Mouse (Mus musculus): Measurements from ENCODE around the gene Nr2c1.

The Nr2c1 gene

DNA sequence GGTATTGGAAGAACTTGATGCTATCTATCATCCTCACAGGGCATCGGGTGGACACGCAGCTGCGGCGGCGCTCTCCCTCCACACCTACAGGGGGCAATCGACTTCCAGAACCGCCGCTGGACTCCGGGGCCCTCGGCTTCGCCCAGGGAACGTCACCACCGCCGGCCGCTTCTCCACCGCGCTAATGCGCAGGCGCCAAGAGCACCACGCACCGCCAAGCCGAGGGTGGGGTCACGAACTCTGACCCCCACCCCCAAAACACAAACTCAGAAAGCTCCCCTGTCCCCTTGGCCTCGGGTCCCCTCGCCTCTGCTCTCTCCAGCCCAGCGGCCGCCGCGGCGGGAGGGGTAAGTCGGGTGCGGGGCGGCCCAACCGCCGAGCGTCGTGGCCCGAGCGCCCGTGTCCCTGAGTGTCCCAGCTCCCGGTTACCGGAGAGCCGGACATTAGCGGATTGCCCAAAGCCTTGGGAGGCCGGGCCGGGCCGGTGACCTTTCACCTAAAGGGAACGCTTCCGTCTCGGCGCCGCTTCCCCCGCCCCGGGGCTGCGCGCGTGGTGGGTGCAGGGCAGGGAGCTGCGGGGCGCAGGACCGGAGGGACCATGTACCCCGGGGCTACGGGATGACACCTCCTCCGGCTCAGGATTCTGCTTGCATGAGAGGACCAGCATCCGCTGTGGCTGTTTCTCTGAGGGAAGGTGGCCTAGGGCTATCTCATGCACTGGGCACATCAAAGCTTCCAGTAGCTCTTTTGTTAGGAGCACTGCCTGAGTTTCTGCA is at the start of gene Nr2c1:
Gene Nr2c1 (plus strand): TSS at position 268 of the 776 bp plus-strand sequence.
- DNase-seq = peak; percentile 94

DNA sequence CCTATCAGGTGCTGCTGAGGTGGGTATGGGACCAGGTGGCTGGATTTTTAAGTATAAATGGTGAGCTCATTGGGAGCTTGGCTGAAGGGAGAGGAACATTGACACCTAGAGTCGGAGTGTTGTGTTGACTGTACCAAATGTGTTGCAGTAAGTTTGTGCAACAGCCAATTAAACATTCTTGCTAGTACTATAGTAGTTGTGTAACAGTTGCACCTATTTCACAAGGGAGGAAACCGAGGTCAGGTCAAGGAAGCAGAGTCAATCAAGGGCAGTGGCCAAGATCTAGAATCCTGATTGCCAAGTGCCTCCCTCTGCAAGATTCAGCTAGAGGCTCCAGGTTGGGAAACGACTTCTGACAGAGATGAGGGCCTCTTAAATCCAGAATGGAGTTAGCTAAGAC is 49.7 kb upstream of the Nr2c1 start:
- no peak for DNase-seq

DNA sequence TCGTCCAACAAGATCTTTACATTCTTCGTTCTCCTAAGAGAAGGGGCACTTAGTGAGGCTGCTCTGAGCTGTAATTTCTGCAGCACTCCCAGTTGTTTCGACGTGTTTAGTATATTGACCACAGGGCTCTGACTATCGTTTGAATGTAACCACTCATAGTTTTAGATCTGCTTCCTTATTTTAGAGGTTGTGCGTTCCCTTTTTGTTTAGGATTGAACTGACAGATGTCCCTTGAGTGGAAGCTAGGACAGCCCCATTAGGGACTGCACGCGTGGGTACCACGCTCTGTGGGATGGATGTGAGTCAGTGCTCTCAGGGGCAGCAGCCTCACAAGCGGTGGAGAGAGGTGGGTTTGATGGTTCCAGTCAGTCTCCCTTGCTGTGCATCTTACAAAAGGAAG is 42.3 kb upstream of the Nr2c1 start:
- DNase-seq = no peak

DNA sequence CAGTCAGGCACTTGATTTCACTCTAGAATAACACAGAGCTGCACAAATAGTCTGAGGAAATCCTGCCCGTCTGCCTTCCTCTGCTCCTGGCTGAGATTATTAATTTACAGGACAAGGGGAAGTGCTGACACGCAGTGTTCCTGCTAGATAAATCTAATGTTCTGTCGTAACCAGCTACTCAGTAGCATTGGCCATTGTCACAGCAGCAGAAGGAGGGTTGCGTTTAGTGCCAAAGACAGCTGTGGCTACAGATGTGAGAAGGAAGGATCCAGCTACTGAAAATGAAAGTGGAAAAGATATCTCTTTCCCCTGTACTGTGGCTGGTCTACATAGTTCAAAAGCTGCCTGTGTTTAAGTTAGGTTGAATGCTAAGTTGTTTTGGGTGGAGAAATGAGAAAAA is 40.7 kb upstream of the Nr2c1 start:
- DNase-seq = no peak

DNA sequence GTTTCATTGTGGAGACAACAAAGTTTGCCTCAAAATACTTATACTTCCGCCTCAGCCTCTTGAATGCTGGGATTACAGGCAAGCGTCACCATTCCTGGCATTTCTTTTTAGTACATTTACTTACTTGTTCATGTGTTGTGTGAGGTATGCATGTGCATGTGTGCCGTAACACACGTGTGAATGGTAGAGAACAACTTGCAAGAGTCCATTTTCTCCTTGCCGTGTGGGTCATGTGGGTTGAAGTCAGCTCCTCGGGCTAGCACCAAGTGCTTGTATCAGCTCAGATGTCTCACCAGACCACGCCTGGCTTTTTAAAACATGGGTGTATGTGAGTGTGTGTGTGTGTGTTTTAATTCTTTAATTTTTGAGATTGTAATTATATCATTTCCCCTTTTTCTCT is 40.2 kb upstream of the Nr2c1 start:
- no peak for DNase-seq

DNA sequence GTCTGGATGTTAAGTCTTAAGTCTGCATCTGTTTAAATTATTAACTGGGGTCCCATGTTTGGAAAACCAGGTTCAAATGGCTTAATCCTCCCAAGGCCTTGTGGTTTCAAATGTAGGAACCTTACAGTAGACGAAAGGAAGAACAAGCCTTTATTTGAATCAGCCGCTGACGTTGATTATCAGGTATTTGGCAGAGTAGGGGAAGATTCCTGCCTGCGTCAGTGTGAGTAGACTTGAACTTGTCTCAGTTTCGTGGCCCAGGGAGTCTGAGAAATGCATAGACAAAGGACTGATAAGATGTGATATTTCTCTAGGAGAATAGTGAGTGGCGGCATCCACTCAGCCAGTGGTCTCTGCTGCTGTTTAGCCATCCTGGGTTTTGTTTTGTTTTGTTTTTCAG is 39.0 kb upstream of the Nr2c1 start:
- DNase-seq = no peak

DNA sequence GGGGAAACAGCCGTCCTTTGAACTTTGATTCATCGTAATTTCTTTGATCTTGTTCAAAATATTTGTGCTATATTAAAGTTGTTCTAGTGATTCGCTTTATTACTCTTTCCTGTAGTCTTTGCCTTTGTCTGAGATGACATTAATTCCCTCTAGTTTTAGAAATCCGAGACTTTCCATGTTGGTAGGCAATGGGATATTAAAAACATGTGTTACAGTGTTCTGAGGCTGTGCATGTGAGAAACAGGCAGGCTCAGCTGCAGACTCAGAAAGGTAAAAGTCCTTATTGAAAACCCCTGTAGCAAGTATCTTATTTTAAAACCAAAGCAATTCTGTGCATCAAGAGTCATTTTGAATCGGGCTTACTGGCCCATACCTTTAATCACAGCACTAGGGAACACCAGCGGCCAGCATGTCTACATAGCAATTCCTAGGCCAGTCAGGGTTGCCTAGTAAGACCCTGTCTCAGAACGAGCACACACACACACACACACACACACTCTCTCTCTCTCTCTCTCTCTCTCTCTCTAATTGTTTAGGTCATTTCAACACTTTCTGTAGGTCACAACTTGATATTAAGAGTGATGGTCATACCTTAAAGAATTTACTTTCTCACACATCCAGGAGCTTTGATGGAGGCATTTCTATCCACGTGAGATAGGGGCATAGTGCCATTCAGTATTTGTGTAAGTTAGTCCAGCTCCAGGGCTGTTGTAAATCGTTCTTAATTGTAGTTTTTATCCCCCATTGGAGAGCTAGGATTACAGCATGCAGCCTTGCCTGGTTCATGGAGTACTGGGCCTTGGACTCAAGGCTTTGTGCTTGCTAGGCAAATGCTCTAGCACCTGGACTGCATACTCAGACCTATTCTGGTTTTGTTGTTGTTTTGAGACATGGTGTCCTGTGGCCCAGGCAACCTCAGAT is 36.7 kb upstream of the Nr2c1 start:
- no peak for DNase-seq

DNA sequence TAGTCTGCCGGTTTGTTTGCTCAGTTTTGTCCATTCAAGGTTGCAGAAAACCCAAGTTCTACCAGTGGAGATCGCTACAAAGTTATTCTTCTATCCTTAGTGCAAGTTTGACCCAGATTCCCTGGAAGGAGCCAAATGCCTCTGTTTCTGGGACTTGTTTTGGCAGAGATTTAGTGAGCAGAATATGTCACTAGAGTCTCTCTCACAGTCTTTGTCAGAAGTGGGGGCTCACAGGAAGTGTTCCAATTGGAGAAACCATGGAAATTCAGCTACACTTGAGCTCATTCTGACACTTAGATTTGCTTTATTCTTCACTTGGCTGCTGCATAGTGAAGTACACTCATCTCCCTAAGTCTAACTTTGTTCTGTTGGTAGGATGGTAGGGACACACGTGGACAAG is 35.6 kb upstream of the Nr2c1 start:
- DNase-seq = no peak

DNA sequence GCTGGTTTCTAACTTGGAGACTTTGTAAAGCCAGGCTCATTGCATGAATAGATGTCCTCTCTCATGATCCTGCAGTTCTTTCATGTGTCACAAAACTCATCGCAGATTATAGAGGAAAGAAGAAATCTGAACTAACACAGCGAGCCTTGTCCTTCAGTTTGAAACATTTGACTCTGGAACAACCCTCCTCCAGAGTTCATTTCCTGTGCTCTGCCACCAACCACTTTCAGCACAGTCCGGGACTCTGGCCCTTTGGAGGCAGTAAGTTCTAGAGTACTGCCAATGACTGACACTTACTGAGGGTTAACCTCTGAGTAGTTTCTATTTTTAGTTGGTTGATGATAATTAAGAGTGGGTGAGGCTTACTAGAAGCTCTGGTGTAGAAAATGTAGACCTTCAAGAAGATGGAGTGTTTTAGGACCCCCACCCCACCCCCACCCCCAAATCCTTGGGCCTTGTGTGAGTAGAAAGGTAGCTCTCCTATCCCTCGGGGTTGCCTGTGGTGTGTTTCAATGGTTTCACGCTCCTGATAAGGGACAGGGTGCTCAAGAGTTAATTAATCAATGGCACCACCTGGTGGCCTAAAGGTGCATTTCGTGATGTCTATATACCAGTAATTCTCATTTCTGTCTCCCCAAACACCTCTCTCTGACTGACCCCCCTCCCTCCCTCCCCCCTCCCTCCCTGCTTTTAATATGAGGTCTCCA is 31.8 kb upstream of the Nr2c1 start:
- DNase-seq = peak; percentile 72

DNA sequence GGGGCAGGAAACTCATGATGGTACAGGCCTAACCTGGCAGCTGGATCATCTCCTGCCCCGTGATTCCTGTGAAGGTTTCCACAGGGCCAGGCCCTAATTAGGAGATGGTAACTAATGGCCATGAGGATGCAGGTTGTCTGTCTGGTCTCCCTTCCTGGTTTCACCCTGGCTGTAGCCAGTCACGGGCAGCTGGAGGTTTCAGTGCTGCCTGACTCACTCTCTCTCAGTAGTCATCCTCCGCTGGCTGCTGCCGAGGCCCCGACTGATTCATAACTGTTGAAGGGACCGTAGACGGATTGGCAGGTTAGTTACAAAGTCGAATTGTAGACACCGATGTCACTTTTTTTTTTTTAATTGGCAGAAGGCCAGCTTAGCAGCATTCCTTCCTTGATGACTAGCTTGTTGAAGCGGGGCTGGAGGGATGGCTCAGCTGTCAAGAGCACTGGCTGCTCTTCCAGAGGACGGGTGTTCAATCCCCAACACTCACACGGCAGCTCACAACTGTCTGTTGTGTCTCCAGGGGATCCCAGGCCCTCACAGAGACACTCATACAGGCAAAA is 31.0 kb upstream of the Nr2c1 start:
- no peak for DNase-seq

DNA sequence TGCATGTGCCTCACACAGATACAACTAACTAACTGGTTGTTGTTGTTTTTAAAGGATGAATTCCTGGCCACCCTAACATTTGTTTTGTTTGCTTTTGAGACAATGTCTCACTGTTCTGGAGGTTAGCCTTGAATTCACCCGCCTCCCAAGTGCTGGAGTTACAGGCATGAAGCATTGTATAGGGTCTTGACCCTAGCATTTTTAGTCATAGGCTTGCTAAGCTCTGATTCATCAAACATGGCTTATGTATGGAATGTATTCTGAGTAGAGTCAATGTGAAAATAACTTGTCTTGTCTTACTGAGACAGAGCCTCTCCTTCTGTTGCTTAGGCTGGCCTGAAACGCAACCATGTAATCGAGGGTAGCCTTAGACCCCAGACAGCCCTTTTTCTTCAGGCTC is 29.9 kb upstream of the Nr2c1 start:
- no peak for DNase-seq

DNA sequence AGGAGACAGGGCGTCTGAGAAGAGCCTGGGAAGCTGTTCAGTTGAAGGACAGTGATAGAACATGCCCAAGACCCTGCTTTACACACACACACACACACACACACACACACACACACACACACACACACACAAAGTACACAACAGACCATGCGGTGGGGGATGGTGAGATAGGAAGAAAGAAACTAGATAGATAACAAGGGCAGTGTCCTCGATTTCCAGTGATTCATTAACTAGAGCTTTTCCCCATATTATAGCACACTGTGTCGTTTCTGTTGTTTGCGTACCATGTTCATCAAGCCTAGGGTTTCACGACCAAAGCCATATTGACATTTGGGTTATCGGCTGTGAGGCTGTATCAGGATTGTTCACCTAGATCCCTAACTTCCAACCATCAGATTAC is 28.8 kb upstream of the Nr2c1 start:
- DNase-seq = no peak

DNA sequence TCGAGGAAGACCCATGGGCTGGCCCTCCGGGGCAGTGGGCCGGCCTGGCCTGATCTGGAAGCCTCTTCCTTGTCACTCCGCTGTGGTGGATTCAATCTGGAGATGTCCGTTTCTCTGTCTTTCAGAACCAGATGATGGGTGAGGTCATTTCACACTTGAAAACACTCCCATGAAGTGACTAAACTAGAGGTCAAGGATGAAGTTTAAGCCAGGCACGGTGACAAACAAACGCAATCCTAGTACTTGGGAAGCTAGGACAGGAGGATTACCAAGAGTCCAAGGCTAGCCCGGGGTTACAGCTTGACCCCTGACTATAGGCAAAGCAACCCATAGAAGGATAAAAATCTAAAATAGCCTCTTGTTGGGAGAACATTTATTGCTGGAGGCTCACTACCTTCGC is 27.1 kb upstream of the Nr2c1 start:
- no peak for DNase-seq

DNA sequence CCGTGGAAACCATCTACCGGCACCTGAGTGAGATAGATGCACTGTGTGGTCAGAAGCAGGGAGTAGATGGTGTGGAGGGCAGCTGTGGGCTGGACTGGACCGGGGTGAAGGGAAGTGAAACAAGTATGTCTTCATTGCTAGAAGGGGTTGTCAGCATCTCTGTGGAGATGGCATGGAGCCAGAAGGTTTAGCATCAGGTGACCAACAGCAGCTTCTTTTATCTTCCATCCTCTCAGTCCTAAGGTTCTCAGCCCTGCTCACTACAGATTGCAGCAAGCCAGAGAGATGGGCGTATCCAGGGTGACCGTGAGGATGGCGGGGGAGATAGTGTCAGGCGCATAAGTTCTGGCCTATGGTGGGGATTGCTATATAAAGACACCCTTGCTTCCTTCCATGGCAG is 25.2 kb upstream of the Nr2c1 start:
- DNase-seq = no peak

DNA sequence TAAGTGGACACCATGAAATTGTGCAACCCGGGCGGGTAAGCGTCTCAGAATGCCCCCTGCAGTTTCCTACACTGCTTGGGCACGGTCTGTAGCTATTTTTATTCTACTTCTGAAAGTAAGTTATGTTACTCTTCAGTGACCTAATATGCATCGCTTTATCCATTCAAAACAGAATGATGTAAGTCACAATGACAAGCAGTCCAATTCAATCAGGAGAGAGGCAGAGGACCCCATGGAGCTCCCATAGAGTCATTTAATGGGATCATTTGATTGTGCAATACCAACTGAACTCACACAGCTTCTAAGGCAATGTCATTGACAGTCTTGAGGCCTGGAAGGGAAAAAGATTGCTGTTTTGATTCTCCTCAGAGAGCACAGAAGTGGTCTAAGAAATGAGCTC is 24.2 kb upstream of the Nr2c1 start:
- no peak for DNase-seq

DNA sequence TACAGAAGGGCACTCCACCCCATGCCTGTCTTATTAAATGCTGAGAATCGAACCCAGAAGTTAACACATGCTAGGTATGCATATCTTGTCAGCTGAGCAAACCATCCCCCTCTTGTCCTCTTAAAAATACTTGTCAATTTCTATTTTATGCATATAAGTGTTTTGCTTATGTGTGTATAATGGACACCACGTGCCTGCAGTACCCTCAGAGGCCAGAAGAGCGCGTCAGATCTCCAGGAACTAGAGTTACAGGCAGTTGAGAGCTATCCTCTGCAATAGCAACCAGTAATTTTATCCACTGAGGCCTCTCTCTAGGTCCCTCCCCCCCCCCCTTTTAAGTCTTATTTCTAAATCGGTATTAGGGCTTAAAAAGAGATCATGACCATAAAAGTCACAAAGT is 23.4 kb upstream of the Nr2c1 start:
- no peak for DNase-seq

DNA sequence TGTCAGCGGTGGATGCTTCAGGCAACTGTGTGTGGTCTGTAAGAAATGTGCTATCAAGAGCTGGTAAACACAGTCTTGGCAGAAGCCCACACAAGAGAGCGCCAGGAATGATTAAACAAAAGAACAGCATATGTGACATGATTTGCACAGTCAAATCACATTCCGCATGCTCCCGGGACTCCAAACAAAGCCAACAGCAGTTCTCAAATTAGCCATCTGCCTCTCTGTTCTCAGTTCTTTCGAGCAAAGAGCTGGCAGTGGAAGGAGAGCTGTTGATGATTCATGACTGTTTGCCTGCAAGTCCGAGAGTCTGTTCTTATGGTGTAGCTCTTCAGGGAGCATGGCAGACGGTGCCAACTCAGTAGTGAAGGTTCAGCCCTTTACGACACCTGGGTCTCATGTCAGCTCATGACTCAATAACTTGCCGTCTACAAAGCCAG is 18.1 kb upstream of the Nr2c1 start:
- DNase-seq = peak; percentile 95

DNA sequence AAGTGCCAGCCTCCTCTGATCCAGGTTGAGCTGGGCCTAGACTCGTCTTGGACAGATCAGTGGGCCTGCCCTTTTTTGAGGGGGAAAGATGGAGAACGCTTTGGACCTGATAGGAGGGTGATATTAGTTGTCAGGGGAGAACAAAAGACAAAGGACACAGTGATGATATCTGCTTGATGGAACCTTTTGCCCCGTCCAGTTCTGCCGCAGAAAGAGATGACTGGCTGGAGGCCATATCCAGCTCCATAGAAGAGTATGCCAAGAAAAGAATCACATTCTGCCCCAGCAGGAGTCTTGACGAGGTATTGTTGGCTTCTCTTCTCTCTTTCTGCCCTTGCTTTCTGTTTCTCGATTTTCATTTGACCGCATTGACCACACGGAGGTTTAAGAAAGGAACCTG is 14.7 kb upstream of the Nr2c1 start:
- DNase-seq = peak; percentile 62

DNA sequence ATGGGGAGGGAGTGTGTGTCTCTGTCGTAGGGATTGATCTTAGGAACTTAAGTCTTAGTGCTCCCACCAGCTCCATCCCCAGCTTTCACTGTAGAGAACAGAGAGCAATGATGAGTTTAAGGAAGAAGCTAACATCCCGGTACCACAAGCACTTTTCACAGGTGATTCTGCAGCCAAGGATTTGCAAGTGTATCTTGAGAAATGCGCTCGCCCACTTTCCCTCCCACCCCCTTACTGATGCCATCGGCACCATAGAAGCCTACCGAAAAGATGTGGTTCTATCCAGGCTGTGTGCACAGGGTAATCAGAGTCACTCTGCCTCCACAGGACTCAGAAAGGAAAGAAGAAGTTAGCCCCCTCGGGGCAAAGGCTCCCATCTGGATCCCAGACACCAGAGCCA is 14.1 kb upstream of the Nr2c1 start:
- DNase-seq = no peak

DNA sequence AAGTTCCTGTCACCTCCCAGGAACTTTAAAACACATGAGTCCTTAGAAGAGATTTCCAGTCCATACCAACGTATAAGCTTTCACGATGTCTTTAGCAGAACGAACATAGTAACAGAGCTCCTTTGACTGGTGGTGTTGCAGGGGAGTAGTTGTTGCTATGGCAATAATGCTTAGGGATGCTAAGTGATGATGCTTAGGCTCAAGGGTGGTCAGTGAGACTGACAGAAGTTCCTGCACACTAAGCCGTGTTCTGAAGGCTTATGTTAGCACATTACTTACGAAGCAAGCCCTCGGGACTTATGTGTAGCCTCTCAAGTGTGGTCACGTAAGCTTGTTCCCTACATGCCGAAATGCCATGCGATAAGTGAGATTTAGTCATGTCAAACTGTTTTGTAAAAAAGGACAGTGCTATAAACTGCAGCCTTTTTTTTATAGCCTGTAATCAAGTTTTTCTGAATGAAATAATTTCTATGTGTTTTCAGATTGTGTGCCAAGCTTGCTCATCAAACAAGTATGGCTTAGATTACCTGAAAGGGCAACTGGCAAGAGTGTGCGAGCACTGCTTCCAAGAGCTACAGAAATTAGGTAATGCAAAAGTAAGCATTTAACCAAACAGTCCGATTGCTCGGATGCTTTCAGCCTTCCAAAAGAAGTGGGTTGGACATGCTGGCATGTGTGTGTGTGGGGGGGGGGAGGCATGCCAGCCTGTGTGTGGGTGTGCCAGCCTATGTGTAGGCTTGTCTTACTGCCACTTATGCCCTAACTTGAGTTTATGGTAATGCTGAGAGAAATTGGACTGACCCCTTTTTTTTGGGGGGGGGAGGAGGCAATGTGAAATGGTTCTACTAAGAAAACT is 13.1 kb upstream of the Nr2c1 start:
- no peak for DNase-seq

DNA sequence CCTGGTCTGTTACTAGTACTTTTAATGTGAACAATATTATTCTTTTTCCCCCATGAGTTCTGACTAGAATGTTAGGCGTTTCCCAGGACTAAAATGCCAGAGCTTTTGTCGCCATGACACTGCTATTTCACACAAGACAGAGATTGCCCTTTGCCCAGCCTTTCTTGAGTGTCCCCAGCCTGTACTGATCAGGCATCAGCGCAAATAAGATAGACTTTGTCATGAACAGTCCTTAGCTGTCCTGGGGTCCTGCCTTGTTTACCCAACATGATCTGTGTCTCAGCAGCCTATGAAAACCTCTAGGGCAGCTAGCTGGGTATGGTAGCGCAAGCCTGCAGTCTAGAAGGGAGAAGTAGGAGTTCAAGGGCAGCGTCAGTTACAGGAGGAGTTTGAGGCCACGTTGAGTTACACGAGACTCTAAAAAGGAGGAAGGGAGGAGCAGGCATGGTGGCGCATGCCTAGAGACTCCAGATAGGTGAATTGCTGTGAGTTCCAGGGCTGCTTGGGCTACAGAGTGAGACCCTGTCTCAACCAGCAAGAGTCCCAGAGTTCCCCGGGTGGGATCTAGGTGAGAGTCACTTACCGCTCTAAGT is 8.8 kb upstream of the Nr2c1 start:
- no peak for DNase-seq
